Mouse (Mus musculus): ENCODE results near the gene Ifi35. TPM values are rescaled to one million over a fixed set of nuclear protein-coding genes. Genes with fewer than 3 reads are reported as not detected.
"Not testable (repeated sequence)": the region's sequence is repeated elsewhere in the genome, so short reads cannot be mapped to it uniquely, and the experiment has no call there.

The Ifi35 gene
- polyA plus RNA-seq, 1 experiment from 2014 or later, result 5.4 TPM

GRCm38 (mm10) chr11:101465101-101465868 is 17.1 kb downstream of the Ifi35 start:
- under 1% methylated on average over 51 of the region's 51 CpGs for WGBS
- peak overlapping the region; percentile 80 for H3K4me2 ChIP-seq (replicated peaks)
- ATAC-seq (ENCODE audit: low FRiP score) (peak; percentile 58), DNase-seq (ENCODE audit: low spot score) (peak; percentile 70)
- H3K9me3 ChIP-seq (ENCODE audit: control insufficient read depth, low read length), result no peaks in the 10 kb centered on the region
- H3K4me1 ChIP-seq (replicated peaks; ENCODE audit: control insufficient read depth, insufficient read depth, low read length), result peaks cover 40% of the 10 kb centered on the region
- H3K9ac ChIP-seq, result peak overlapping the region; percentile 84
- peak overlapping the region; percentile 94 for H3K27ac ChIP-seq
- H3K27me3 ChIP-seq (ENCODE audit: control insufficient read depth, insufficient read depth, low read length), result no peaks in the 10 kb centered on the region
- H3K36me3 ChIP-seq (replicated peaks; ENCODE audit: control insufficient read depth, insufficient read depth), result peaks cover 29% of the 10 kb centered on the region
- peak overlapping the region; percentile 64 for H3K4me3 ChIP-seq (replicated peaks; ENCODE audit: low read length)

- WGBS, result under 1% methylated on average over 60 of the region's 60 CpGs
- H3K27ac ChIP-seq, result peak within 1 kb of the TSS; percentile 94
- H3K27me3 ChIP-seq (ENCODE audit: control insufficient read depth, insufficient read depth, low read length), result no peaks in the 10 kb centered on the region
- peaks cover 40% of the 10 kb centered on the region for H3K4me1 ChIP-seq (replicated peaks; ENCODE audit: control insufficient read depth, insufficient read depth, low read length)
- peak within 1 kb of the TSS; percentile 84 for H3K9ac ChIP-seq
- peak within 1 kb of the TSS; percentile 80 for H3K4me2 ChIP-seq (replicated peaks)
- H3K36me3 ChIP-seq (replicated peaks; ENCODE audit: control insufficient read depth, insufficient read depth), result peaks cover 21% of the 10 kb centered on the region
- peak; percentile 75 for ATAC-seq (ENCODE audit: low FRiP score)
- DNase-seq (ENCODE audit: low spot score), result peak; percentile 76
- no peaks in the 10 kb centered on the region for H3K9me3 ChIP-seq (ENCODE audit: control insufficient read depth, low read length)
- H3K4me3 ChIP-seq (replicated peaks; ENCODE audit: low read length), result peak within 1 kb of the TSS; percentile 64
Observed at GRCm38 (mm10) chr11:101465869-101466551, 17.8 kb downstream of the Ifi35 start, which contains the start of gene Vat1. TSS of gene Vat1 (minus strand) at chr11:101466230.

- peak overlapping the region; percentile 84; the same call in 1 of the 2 replicates for H3K9ac ChIP-seq
- H3K9me3 ChIP-seq (ENCODE audit: control insufficient read depth, low read length); H3K27me3 ChIP-seq (ENCODE audit: control insufficient read depth, insufficient read depth, low read length); DNase-seq (ENCODE audit: low spot score); H3K27ac ChIP-seq; ATAC-seq (ENCODE audit: low FRiP score): not testable (repeated sequence)
- H3K4me3 ChIP-seq (replicated peaks; ENCODE audit: low read length), result peak overlapping the region; percentile 64
- WGBS, result 57% methylated on average over 5 of the region's 5 CpGs
- H3K36me3 ChIP-seq (replicated peaks; ENCODE audit: control insufficient read depth, insufficient read depth), result peaks cover 21% of the 10 kb centered on the region
- H3K4me1 ChIP-seq (replicated peaks; ENCODE audit: control insufficient read depth, insufficient read depth, low read length), result peaks cover 40% of the 10 kb centered on the region
- H3K4me2 ChIP-seq (replicated peaks), result peak overlapping the region; percentile 80
Observed at GRCm38 (mm10) chr11:101466552-101466950, 18.3 kb downstream of the Ifi35 start.

- no peaks in the 10 kb centered on the region for H3K9me3 ChIP-seq (ENCODE audit: control insufficient read depth, low read length)
- WGBS, result under 1% methylated on average over 45 of the region's 54 CpGs
- peaks cover 33% of the 10 kb centered on the region for H3K4me1 ChIP-seq (replicated peaks; ENCODE audit: control insufficient read depth, insufficient read depth, low read length)
- H3K4me3 ChIP-seq (replicated peaks; ENCODE audit: low read length), result peak overlapping the region; percentile 64
- H3K27me3 ChIP-seq (ENCODE audit: control insufficient read depth, insufficient read depth, low read length), result no peaks in the 10 kb centered on the region
- H3K9ac ChIP-seq, result peak overlapping the region; percentile 84
- H3K4me2 ChIP-seq (replicated peaks), result peak overlapping the region; percentile 80
- peaks cover 15% of the 10 kb centered on the region for H3K36me3 ChIP-seq (replicated peaks; ENCODE audit: control insufficient read depth, insufficient read depth)
- peak overlapping the region; percentile 82 for H3K27ac ChIP-seq
- DNase-seq (ENCODE audit: low spot score) (peak; percentile 80), ATAC-seq (ENCODE audit: low FRiP score) (peak; percentile 65)
Observed at GRCm38 (mm10) chr11:101467477-101468262, 19.5 kb downstream of the Ifi35 start.

GRCm38 (mm10) chr11:101468263-101468688 is 20.1 kb downstream of the Ifi35 start:
- peak overlapping the region; percentile 80 for H3K4me2 ChIP-seq (replicated peaks)
- peaks cover 10% of the 10 kb centered on the region for H3K36me3 ChIP-seq (replicated peaks; ENCODE audit: control insufficient read depth, insufficient read depth)
- DNase-seq (ENCODE audit: low spot score) (no peak), ATAC-seq (ENCODE audit: low FRiP score) (peak; percentile 1; the same call in 1 of the 2 replicates)
- H3K27ac ChIP-seq, result peak overlapping the region; percentile 82
- peaks cover 27% of the 10 kb centered on the region for H3K4me1 ChIP-seq (replicated peaks; ENCODE audit: control insufficient read depth, insufficient read depth, low read length)
- H3K9ac ChIP-seq, result peak overlapping the region; percentile 84
- H3K4me3 ChIP-seq (replicated peaks; ENCODE audit: low read length), result peak overlapping the region; percentile 64
- no peaks in the 10 kb centered on the region for H3K27me3 ChIP-seq (ENCODE audit: control insufficient read depth, insufficient read depth, low read length)
- 1% methylated on average over 29 of the region's 31 CpGs for WGBS
- H3K9me3 ChIP-seq (ENCODE audit: control insufficient read depth, low read length), result no peaks in the 10 kb centered on the region

- 3% methylated on average over 13 of the region's 13 CpGs for WGBS
- no peak for DNase-seq (ENCODE audit: low spot score)
- H3K27ac ChIP-seq, result peak overlapping the region; percentile 82; the same call in 1 of the 2 replicates
- peaks cover 10% of the 10 kb centered on the region for H3K36me3 ChIP-seq (replicated peaks; ENCODE audit: control insufficient read depth, insufficient read depth)
- ATAC-seq (ENCODE audit: low FRiP score), result no peak
- H3K27me3 ChIP-seq (ENCODE audit: control insufficient read depth, insufficient read depth, low read length), result no peaks in the 10 kb centered on the region
- H3K4me1 ChIP-seq (replicated peaks; ENCODE audit: control insufficient read depth, insufficient read depth, low read length), result peaks cover 22% of the 10 kb centered on the region
- peak overlapping the region; percentile 84 for H3K9ac ChIP-seq
- peak overlapping the region; percentile 64 for H3K4me3 ChIP-seq (replicated peaks; ENCODE audit: low read length)
- no peaks in the 10 kb centered on the region for H3K9me3 ChIP-seq (ENCODE audit: control insufficient read depth, low read length)
- H3K4me2 ChIP-seq (replicated peaks), result peak overlapping the region; percentile 80
Observed at GRCm38 (mm10) chr11:101468731-101469130, 20.5 kb downstream of the Ifi35 start.

- Histone ChIP-seq H3K27me3 (ENCODE audit: control insufficient read depth, insufficient read depth, low read length) (no peaks in the 10 kb centered on the region), H3K9me3 (ENCODE audit: control insufficient read depth, low read length) (no peaks in the 10 kb centered on the region), H3K27ac (no peak overlapping the region), H3K4me3 (replicated peaks; ENCODE audit: low read length) (peak overlapping the region; percentile 64), H3K9ac (peak overlapping the region; percentile 84), H3K4me1 (replicated peaks; ENCODE audit: control insufficient read depth, insufficient read depth, low read length) (peaks cover 18% of the 10 kb centered on the region), H3K36me3 (replicated peaks; ENCODE audit: control insufficient read depth, insufficient read depth) (peaks cover 10% of the 10 kb centered on the region), H3K4me2 (replicated peaks) (peak overlapping the region; percentile 80)
- ATAC-seq (ENCODE audit: low FRiP score) (no peak), DNase-seq (ENCODE audit: low spot score) (no peak)
- 48% methylated on average over 4 of the region's 4 CpGs for WGBS
Observed at GRCm38 (mm10) chr11:101469155-101469554, 20.9 kb downstream of the Ifi35 start.

GRCm38 (mm10) chr11:101470206-101470605 is 22.0 kb downstream of the Ifi35 start:
- Histone ChIP-seq H3K4me1 (replicated peaks; ENCODE audit: control insufficient read depth, insufficient read depth, low read length) (peaks cover 13% of the 10 kb centered on the region), H3K9ac (peak overlapping the region; percentile 29; the same call in 1 of the 2 replicates), H3K36me3 (replicated peaks; ENCODE audit: control insufficient read depth, insufficient read depth) (peaks cover 10% of the 10 kb centered on the region), H3K27ac (no peak overlapping the region), H3K9me3 (ENCODE audit: control insufficient read depth, low read length) (no peaks in the 10 kb centered on the region), H3K27me3 (ENCODE audit: control insufficient read depth, insufficient read depth, low read length) (no peaks in the 10 kb centered on the region), H3K4me2 (replicated peaks) (peak overlapping the region; percentile 13), H3K4me3 (replicated peaks; ENCODE audit: low read length) (no peak overlapping the region)
- 16% methylated on average over 7 of the region's 7 CpGs for WGBS
- no peak for ATAC-seq (ENCODE audit: low FRiP score)
- DNase-seq (ENCODE audit: low spot score), result no peak

Measured in hindbrain, embryonic 14.5 days (tissue).